Mouse (Mus musculus) liver, embryonic 14.5 days (tissue): ENCODE measurements at regions not wholly inside any gene's neighbourhood (a gene's known extent, or its start where the extent isn't known, plus 50 kb on each side); places are given as distances from the start of the nearest gene placed in this dataset.

Source experiments
- ATAC-seq: fragments of 200-750 bp; cut with Nextera tagmentation; 2 replicates; pipeline ENCODE4 v1.8.0; 2017; ENCODE audit warnings: moderate number of reproducible peaks, mild to moderate bottlenecking, moderate library complexity; ENCODE audit not compliant: insufficient read depth
- DNase-seq, 3 experiments: peaks; one replicate each; pipeline ENCODE4 v3.0.0-alpha.2; 2012 to 2013; ENCODE audit warnings: low read depth in 3 of 3, low spot score in 3 of 3
- H3K27ac ChIP-seq: fragments of 300-500 bp; sonication (generic); 2 replicates; pipeline ENCODE4 v1.5.1; 2014; ENCODE audit warnings: moderate library complexity, mild to moderate bottlenecking, control low read depth, inconsistent platforms
- H3K27me3 ChIP-seq: fragments of 300-500 bp; sonication (generic); 2 replicates; pipeline ENCODE4 v1.6.1; 2014; ENCODE audit warnings: mild to moderate bottlenecking, low read length, moderate library complexity; ENCODE audit not compliant: control insufficient read depth, insufficient read depth
- H3K36me3 ChIP-seq: fragments of 300-500 bp; sonication (generic); replicated peaks from 2 replicates; pipeline ENCODE4 v1.6.1; 2014; ENCODE audit warnings: low read depth; ENCODE audit not compliant: control insufficient read depth, insufficient read depth
- H3K4me1 ChIP-seq, 2 experiments: fragments of 200-500 bp in 1 of 2; fragments of 300-500 bp in 1 of 2; sonication (generic) in 1 of 2; replicated peaks; 2 replicates each; pipeline ENCODE4 v1.6.1; 2012 to 2014; ENCODE audit warnings: antibody characterized with exemption in 1 of 2, inconsistent platforms in 1 of 2, low read length in 1 of 2; ENCODE audit not compliant: control insufficient read depth in 2 of 2, insufficient read depth in 2 of 2
- H3K4me2 ChIP-seq: fragments of 300-500 bp; sonication (generic); 2 replicates; pipeline ENCODE4 v1.6.1; 2014; ENCODE audit warnings: low read depth, mild to moderate bottlenecking, control low read depth, moderate library complexity
- H3K4me3 ChIP-seq, 2 experiments: fragments of 200-500 bp in 1 of 2; fragments of 300-500 bp in 1 of 2; sonication (generic) in 1 of 2; 2 replicates each; pipeline ENCODE4 v1.5.1; 2012 to 2014; ENCODE audit warnings: low read depth in 2 of 2, low read length in 2 of 2, mild to moderate bottlenecking in 2 of 2, control low read depth in 1 of 2, inconsistent platforms in 1 of 2, moderate library complexity in 1 of 2; ENCODE audit not compliant: insufficient read depth in 1 of 2
- H3K9ac ChIP-seq: fragments of 300-500 bp; sonication (generic); replicated peaks from 2 replicates; pipeline ENCODE4 v1.6.1; 2014; ENCODE audit warnings: mild to moderate bottlenecking, control low read depth, moderate library complexity
- H3K9me3 ChIP-seq: fragments of 300-500 bp; sonication (generic); 2 replicates; pipeline ENCODE4 v1.6.1; 2016; ENCODE audit warnings: low read length, mixed read lengths; ENCODE audit not compliant: control insufficient read depth
- CTCF ChIP-seq: IDR thresholded peaks from 2 replicates; pipeline ENCODE4 v1.5.1; 2016; ENCODE audit warnings: antibody characterized with exemption, low read depth, control low read depth
- EP300 ChIP-seq: IDR thresholded peaks from 2 replicates; pipeline ENCODE4 v1.6.1; 2016; ENCODE audit warnings: antibody characterized with exemption, low read depth
- WGBS: fragments of 180-500 bp; shearing (Covaris S2); extraction: QIAGEN DNeasy Blood & Tissue Kit; methylation state at CpG from one replicate; pipeline ENCODE4 v1.1.7; 2014; ENCODE audit not compliant: insufficient replicate concordance; 5-methylcytosine and 5-hydroxymethylcytosine counted together

DNA sequence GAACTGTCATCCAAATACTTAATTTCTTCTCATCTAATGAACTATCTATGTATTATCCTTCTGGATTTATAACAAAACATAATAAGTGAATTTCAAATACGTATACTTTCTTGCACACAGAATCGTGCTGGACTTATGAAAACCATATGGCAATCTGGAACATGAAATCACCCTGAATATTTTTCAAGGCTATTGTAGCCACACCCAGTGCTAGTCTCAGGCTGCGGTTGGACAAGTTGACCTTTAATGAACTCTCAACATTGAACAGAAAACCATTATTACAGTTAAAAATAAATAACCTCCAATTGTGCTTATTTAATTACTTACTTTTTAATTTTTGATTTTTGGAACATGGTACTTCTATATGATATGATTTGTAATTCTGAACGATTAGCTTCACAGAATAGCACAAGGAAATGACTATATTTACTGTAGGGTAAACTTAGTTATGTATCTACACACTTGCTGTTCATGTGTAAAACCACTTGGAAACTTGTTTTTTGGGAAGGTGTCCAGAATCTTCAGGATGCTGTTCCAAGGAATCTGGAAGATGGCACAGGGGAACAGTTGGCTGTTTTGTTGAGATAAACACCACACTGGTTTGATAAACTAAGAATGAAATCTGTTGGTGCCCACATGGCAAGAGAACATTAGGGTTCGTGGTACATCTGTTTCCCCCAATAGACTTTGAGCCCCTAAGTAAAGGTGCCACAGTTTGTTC is 463.0 kb downstream of the Nyap2 start:
- Histone ChIP-seq H3K27me3 (no peaks in the 10 kb centered on the region), H3K9me3 (no peaks in the 10 kb centered on the region), H3K4me3 (no peak overlapping the region), H3K4me1 (no peaks in the 10 kb centered on the region), H3K9ac (no peak overlapping the region), H3K4me2 (no peak overlapping the region), H3K27ac (no peak overlapping the region), H3K36me3 (no peaks in the 10 kb centered on the region)
- ATAC-seq (no peak), DNase-seq (no peak)
- 61% methylated on average over 5 of the region's 5 CpGs for WGBS
- TF ChIP-seq CTCF (no peak), EP300 (no peak)

DNA sequence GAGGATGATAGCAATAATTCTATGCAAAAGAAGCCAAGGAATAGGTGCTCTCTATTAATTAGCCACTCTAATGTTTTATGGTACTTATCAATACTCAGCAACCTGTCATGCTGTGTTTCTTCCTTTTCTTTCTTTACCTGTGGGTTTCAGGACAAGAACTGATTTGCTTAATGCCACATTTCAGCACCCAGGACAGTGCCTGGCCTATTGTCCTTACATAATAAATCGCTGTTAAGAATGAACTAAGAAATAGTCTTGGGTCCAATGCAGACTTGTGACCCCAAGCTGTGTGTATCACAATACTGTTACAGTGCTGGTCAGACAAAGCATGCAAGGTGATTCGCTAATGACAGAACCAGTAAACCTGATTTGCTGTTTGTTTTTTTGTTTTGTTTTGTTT is 472.2 kb downstream of the Nyap2 start:
- no peak for DNase-seq

GRCm38 (mm10) chr1:81549706-81550105 is 473.0 kb downstream of the Nyap2 start:
- no peak for TF ChIP-seq EP300
- TF ChIP-seq CTCF = no peak
- H3K36me3 ChIP-seq = no peaks in the 10 kb centered on the region
- ATAC-seq (no peak), DNase-seq (no peak)
- no peak overlapping the region for H3K9ac ChIP-seq
- WGBS = 61% methylated on average over 5 of the region's 5 CpGs
- H3K9me3 ChIP-seq = no peaks in the 10 kb centered on the region
- no peak overlapping the region for H3K4me3 ChIP-seq
- H3K27me3 ChIP-seq = no peaks in the 10 kb centered on the region
- no peak overlapping the region for H3K27ac ChIP-seq
- H3K4me1 ChIP-seq = no peaks in the 10 kb centered on the region
- no peak overlapping the region for H3K4me2 ChIP-seq

More for the DNA sequence above, 472.2 kb downstream of the Nyap2 start:
- no peak for TF ChIP-seq CTCF
- no peak for TF ChIP-seq EP300
- no peak overlapping the region for H3K9ac ChIP-seq
- no peak overlapping the region for H3K4me3 ChIP-seq
- H3K36me3 ChIP-seq = no peaks in the 10 kb centered on the region
- H3K27me3 ChIP-seq = no peaks in the 10 kb centered on the region
- H3K4me2 ChIP-seq = no peak overlapping the region
- no peak for ATAC-seq
- no peaks in the 10 kb centered on the region for H3K9me3 ChIP-seq
- no peaks in the 10 kb centered on the region for H3K4me1 ChIP-seq
- WGBS = 49% methylated on average over 2 of the region's 2 CpGs
- no peak overlapping the region for H3K27ac ChIP-seq

DNA sequence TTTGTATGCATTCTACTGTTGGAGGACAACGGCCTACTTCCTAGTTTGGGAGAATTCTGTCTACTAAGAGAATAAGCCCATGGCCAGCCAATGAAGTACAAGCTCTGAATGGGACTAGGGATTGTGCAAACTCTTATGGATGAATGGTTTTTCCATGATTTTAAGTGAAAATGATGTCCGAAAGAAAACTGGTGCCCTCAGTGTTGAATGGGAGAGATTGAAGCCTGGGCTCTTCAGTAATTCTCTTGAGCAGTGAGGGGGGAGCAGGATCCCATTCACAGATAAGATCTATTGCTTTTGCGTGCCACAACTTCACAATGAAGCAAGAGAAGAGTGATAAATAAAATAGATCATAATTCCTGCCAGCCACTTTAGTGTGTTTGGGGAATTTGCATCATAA is 476.0 kb downstream of the Nyap2 start:
- H3K36me3 ChIP-seq = no peaks in the 10 kb centered on the region
- 54% methylated on average over 3 of the region's 3 CpGs for WGBS
- no peak overlapping the region for H3K9ac ChIP-seq
- no peaks in the 10 kb centered on the region for H3K9me3 ChIP-seq
- no peak overlapping the region for H3K4me2 ChIP-seq
- no peaks in the 10 kb centered on the region for H3K4me1 ChIP-seq
- DNase-seq = no peak
- H3K27ac ChIP-seq = no peak overlapping the region
- TF ChIP-seq EP300 (no peak), CTCF (no peak)
- H3K27me3 ChIP-seq = no peaks in the 10 kb centered on the region
- ATAC-seq = no peak
- no peak overlapping the region for H3K4me3 ChIP-seq

DNA sequence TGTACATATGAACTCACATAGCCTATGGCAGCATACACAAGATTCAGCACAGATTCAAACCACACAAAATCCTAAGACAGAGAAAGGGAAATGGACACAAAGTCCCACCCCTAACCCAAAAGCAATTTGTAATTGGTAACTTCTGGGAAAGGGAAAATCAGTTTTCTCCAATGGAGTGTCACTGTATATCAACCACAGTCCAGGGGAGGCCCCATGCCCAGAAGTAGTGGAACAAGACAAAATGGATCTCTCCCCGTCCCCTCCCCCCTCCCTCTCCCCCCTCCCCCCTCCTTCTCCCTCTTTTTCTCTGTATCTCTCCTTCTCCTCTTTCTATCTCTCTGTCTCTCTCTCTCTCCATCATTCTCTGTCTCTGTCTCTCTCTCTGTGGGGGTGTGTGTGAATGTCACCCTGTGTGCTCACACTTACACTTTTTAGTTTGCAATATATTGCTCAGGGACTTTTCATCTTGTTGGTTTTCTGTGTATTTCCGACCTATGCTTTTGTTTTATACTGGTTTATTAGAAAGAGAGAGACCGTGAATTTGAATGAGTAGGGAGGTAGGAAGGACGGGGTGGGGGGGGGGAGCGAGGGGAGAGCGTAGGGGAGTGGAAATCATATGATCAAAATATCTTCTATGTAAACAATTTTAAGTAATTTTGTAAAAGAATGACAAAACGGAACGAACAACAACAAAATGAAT is 500.4 kb downstream of the Nyap2 start:
- no peak for ATAC-seq
- WGBS = 64% methylated on average over 8 of the region's 8 CpGs
- H3K27ac ChIP-seq = no peak overlapping the region
- no peaks in the 10 kb centered on the region for H3K36me3 ChIP-seq
- TF ChIP-seq CTCF = no peak
- no peak for TF ChIP-seq EP300
- H3K27me3 ChIP-seq = no peaks in the 10 kb centered on the region
- H3K4me1 ChIP-seq = no peaks in the 10 kb centered on the region
- no peak overlapping the region for H3K4me3 ChIP-seq
- H3K9ac ChIP-seq = no peak overlapping the region
- no peaks in the 10 kb centered on the region for H3K9me3 ChIP-seq
- H3K4me2 ChIP-seq = no peak overlapping the region
- DNase-seq = no peak
